Mouse (Mus musculus): Measurements from ENCODE around the gene Ugt1a6a. TPM values are rescaled to one million over a fixed set of nuclear protein-coding genes. Genes with fewer than 3 reads are reported as not detected.

Gene Ugt1a6a
- polyA plus RNA-seq, 1 experiment: 1.3 TPM

GRCm38 (mm10) chr1:88217144-88217543 is 82.5 kb downstream of the Ugt1a6a start:
- Histone ChIP-seq H3K79me2 (ENCODE audit: control insufficient read depth, insufficient read depth) (no peaks in the 10 kb centered on the region), H3K27me3 (ENCODE audit: control insufficient read depth, insufficient read depth, insufficient read length) (peaks cover 3% of the 10 kb centered on the region), H3K4me3 (ENCODE audit: insufficient read depth, poor library complexity, severe bottlenecking) (no peak overlapping the region), H3K79me3 (ENCODE audit: low read depth) (no peaks in the 10 kb centered on the region), H3K36me3 (ENCODE audit: control insufficient read depth, insufficient read depth) (no peaks in the 10 kb centered on the region), H3ac (ENCODE audit: control insufficient read depth, insufficient read length, low read depth) (no peak overlapping the region)
- TF ChIP-seq MYOD1 (IDR thresholded peaks at IDR 0.05; ENCODE audit: control insufficient read depth, insufficient read length, low read depth) (no peak), CTCF (IDR thresholded peaks at IDR 0.05; ENCODE audit: control insufficient read depth, insufficient read depth, insufficient read length) (no peak), USF1 (IDR thresholded peaks at IDR 0.05; ENCODE audit: low read depth) (no peak), MYOG (IDR thresholded peaks at IDR 0.05; ENCODE audit: control insufficient read depth, extremely low read depth, insufficient read length) (no peak), CEBPB (IDR thresholded peaks at IDR 0.05; ENCODE audit: low read depth) (no peak), FOSL1 (IDR thresholded peaks at IDR 0.05; ENCODE audit: insufficient read depth, low read length, poor library complexity, severe bottlenecking) (no peak), MAX (IDR thresholded peaks at IDR 0.05) (no peak)

- H3K79me3 ChIP-seq (ENCODE audit: low read depth): no peaks in the 10 kb centered on the region
- TF ChIP-seq MYOD1 (IDR thresholded peaks at IDR 0.05; ENCODE audit: control insufficient read depth, insufficient read length, low read depth) (no peak), MYOG (IDR thresholded peaks at IDR 0.05; ENCODE audit: control insufficient read depth, extremely low read depth, insufficient read length) (no peak), FOSL1 (IDR thresholded peaks at IDR 0.05; ENCODE audit: insufficient read depth, low read length, poor library complexity, severe bottlenecking) (no peak), CEBPB (IDR thresholded peaks at IDR 0.05; ENCODE audit: low read depth) (no peak), USF1 (IDR thresholded peaks at IDR 0.05; ENCODE audit: low read depth) (no peak), MAX (IDR thresholded peaks at IDR 0.05) (no peak), CTCF (IDR thresholded peaks at IDR 0.05; ENCODE audit: control insufficient read depth, insufficient read depth, insufficient read length) (no peak)
- peaks cover 3% of the 10 kb centered on the region for H3K27me3 ChIP-seq (ENCODE audit: control insufficient read depth, insufficient read depth, insufficient read length)
- no peak overlapping the region for H3K4me3 ChIP-seq (ENCODE audit: insufficient read depth, poor library complexity, severe bottlenecking)
- H3ac ChIP-seq (ENCODE audit: control insufficient read depth, insufficient read length, low read depth): no peak overlapping the region
- no peaks in the 10 kb centered on the region for H3K79me2 ChIP-seq (ENCODE audit: control insufficient read depth, insufficient read depth)
- H3K36me3 ChIP-seq (ENCODE audit: control insufficient read depth, insufficient read depth): no peaks in the 10 kb centered on the region
Measured at GRCm38 (mm10) chr1:88217576-88217975, 83.0 kb downstream of the Ugt1a6a start.

GRCm38 (mm10) chr1:88218051-88218450 is 83.4 kb downstream of the Ugt1a6a start:
- TF ChIP-seq FOSL1 (IDR thresholded peaks at IDR 0.05; ENCODE audit: insufficient read depth, low read length, poor library complexity, severe bottlenecking) (no peak), MAX (IDR thresholded peaks at IDR 0.05) (no peak), USF1 (IDR thresholded peaks at IDR 0.05; ENCODE audit: low read depth) (no peak), CEBPB (IDR thresholded peaks at IDR 0.05; ENCODE audit: low read depth) (no peak), CTCF (IDR thresholded peaks at IDR 0.05; ENCODE audit: control insufficient read depth, insufficient read depth, insufficient read length) (no peak), MYOG (IDR thresholded peaks at IDR 0.05; ENCODE audit: control insufficient read depth, extremely low read depth, insufficient read length) (no peak), MYOD1 (IDR thresholded peaks at IDR 0.05; ENCODE audit: control insufficient read depth, insufficient read length, low read depth) (no peak)
- Histone ChIP-seq H3K27me3 (ENCODE audit: control insufficient read depth, insufficient read depth, insufficient read length) (peaks cover 3% of the 10 kb centered on the region), H3ac (ENCODE audit: control insufficient read depth, insufficient read length, low read depth) (no peak overlapping the region), H3K79me2 (ENCODE audit: control insufficient read depth, insufficient read depth) (no peaks in the 10 kb centered on the region), H3K79me3 (ENCODE audit: low read depth) (no peaks in the 10 kb centered on the region), H3K36me3 (ENCODE audit: control insufficient read depth, insufficient read depth) (no peaks in the 10 kb centered on the region), H3K4me3 (ENCODE audit: insufficient read depth, poor library complexity, severe bottlenecking) (no peak overlapping the region)

- H3K79me3 ChIP-seq (ENCODE audit: low read depth): no peaks in the 10 kb centered on the region
- H3K79me2 ChIP-seq (ENCODE audit: control insufficient read depth, insufficient read depth): no peaks in the 10 kb centered on the region
- TF ChIP-seq CEBPB (IDR thresholded peaks at IDR 0.05; ENCODE audit: low read depth): no peak
- no peak for TF ChIP-seq CTCF (IDR thresholded peaks at IDR 0.05; ENCODE audit: control insufficient read depth, insufficient read depth, insufficient read length)
- no peak for TF ChIP-seq USF1 (IDR thresholded peaks at IDR 0.05; ENCODE audit: low read depth)
- no peak for TF ChIP-seq FOSL1 (IDR thresholded peaks at IDR 0.05; ENCODE audit: insufficient read depth, low read length, poor library complexity, severe bottlenecking)
- no peak for TF ChIP-seq MAX (IDR thresholded peaks at IDR 0.05)
- TF ChIP-seq MYOD1 (IDR thresholded peaks at IDR 0.05; ENCODE audit: control insufficient read depth, insufficient read length, low read depth): no peak
- TF ChIP-seq MYOG (IDR thresholded peaks at IDR 0.05; ENCODE audit: control insufficient read depth, extremely low read depth, insufficient read length): no peak
- no peaks in the 10 kb centered on the region for H3K36me3 ChIP-seq (ENCODE audit: control insufficient read depth, insufficient read depth)
- H3ac ChIP-seq (ENCODE audit: control insufficient read depth, insufficient read length, low read depth): no peak overlapping the region
- peaks cover 3% of the 10 kb centered on the region for H3K27me3 ChIP-seq (ENCODE audit: control insufficient read depth, insufficient read depth, insufficient read length)
- no peak overlapping the region for H3K4me3 ChIP-seq (ENCODE audit: insufficient read depth, poor library complexity, severe bottlenecking)
Measured at GRCm38 (mm10) chr1:88218591-88218990, 84.0 kb downstream of the Ugt1a6a start.

- no peaks in the 10 kb centered on the region for H3K36me3 ChIP-seq (ENCODE audit: control insufficient read depth, insufficient read depth)
- no peaks in the 10 kb centered on the region for H3K79me2 ChIP-seq (ENCODE audit: control insufficient read depth, insufficient read depth)
- H3K79me3 ChIP-seq (ENCODE audit: low read depth): no peaks in the 10 kb centered on the region
Measured at GRCm38 (mm10) chr1:88219054-88219453, 84.4 kb downstream of the Ugt1a6a start.

More at GRCm38 (mm10) chr1:88219054-88219453, 84.4 kb downstream of the Ugt1a6a start:
- no peak overlapping the region for H3ac ChIP-seq (ENCODE audit: control insufficient read depth, insufficient read length, low read depth)
- TF ChIP-seq USF1 (IDR thresholded peaks at IDR 0.05; ENCODE audit: low read depth): no peak
- TF ChIP-seq CEBPB (IDR thresholded peaks at IDR 0.05; ENCODE audit: low read depth): no peak
- no peak for TF ChIP-seq MYOG (IDR thresholded peaks at IDR 0.05; ENCODE audit: control insufficient read depth, extremely low read depth, insufficient read length)
- TF ChIP-seq FOSL1 (IDR thresholded peaks at IDR 0.05; ENCODE audit: insufficient read depth, low read length, poor library complexity, severe bottlenecking): no peak
- no peak for TF ChIP-seq CTCF (IDR thresholded peaks at IDR 0.05; ENCODE audit: control insufficient read depth, insufficient read depth, insufficient read length)
- TF ChIP-seq MYOD1 (IDR thresholded peaks at IDR 0.05; ENCODE audit: control insufficient read depth, insufficient read length, low read depth): no peak
- no peak for TF ChIP-seq MAX (IDR thresholded peaks at IDR 0.05)
- H3K27me3 ChIP-seq (ENCODE audit: control insufficient read depth, insufficient read depth, insufficient read length): no peaks in the 10 kb centered on the region
- H3K4me3 ChIP-seq (ENCODE audit: insufficient read depth, poor library complexity, severe bottlenecking): no peak overlapping the region
